9 mouse cellular contexts compared by ENCODE assay signal in the genomic region with DNA sequence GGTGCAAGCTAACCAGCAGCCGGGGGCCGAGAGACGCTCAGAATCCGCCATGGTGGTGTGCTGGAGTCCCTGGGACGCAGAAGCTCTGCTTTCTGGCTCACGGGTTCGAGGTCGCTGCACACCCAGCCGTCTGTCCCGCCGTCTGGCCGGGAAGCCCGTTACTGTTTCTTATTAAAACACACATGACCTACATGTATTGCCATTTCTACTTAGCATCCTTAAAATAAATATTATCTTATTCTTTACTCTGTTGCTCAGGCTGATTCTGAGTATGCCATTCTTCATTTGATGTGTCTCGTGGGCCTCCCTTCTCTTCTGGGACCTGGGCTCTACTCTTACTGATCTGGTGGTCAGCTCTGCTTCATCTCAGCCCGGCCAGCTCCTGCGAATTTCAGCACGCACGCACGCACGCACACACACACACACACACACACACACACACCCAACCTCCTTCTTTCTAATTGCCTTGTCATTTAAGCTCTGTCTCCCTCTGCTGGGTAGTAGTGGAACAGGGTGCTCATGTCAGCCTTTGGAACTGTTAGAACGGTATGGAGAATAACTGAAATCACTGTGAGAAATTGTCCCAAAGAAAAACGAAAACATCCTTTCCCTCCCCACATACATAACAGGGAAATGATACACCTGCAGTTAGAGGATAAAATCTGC. TPM values are rescaled to one million over a fixed set of nuclear protein-coding genes. Genes with fewer than 3 reads are reported as not detected.
A peak's percentile ranks its signal among the peaks of the same experiment; 100 is the strongest.
DNase-seq lines count a peak whose midpoint lies in the region; ATAC-seq and TF ChIP-seq lines count a peak whose summit lies in the region.
"Had no signal": no experiment of that assay in that cellular context is flagged by ENCODE, and none has a peak within 500 bp of the region (broad histone marks: within the 10 kb centered on the region; RNA-seq: fewer than 3 reads in every experiment).

TSS of gene Gm6169 (minus strand) at position 51 of the 666 bp plus-strand sequence.

- DNase-seq in heart, adult 2 months: no peak
- peak; percentile 84 for DNase-seq in R1 (ENCODE audit: low read depth, low spot score)
- DNase-seq in cerebellum, postnatal 10 days: peak; percentile 84 to 88
- peak; percentile 23 to 47 for DNase-seq in frontal cortex, postnatal 25 days (ENCODE audit: low spot score in 2 of 2)
- peak; percentile 64 for DNase-seq in layer of hippocampus, adult 9-11 months
- DNase-seq in stomach, postnatal 0 days (ENCODE audit: low spot score): peak; percentile 66

- no peaks in the 10 kb centered on the region for H3K27me3 ChIP-seq in heart, adult 2 months (ENCODE audit: control insufficient read depth, insufficient read depth, low read length)
- H3K27me3 ChIP-seq in heart, embryonic 12.5 days (replicated peaks): no peaks in the 10 kb centered on the region
- H3K27me3 ChIP-seq in stomach, postnatal 0 days (ENCODE audit: control insufficient read depth, insufficient read depth, low read length): no peaks in the 10 kb centered on the region
- H3K27me3 ChIP-seq: midbrain, embryonic 12.5 days had no signal

- no peaks in the 10 kb centered on the region for H3K4me1 ChIP-seq in heart, adult 2 months (ENCODE audit: control insufficient read depth, insufficient read depth, low read length)
- peaks cover 9% of the 10 kb centered on the region; the same call in 1 of the 2 replicates for H3K4me1 ChIP-seq in heart, embryonic 12.5 days (replicated peaks)
- no peaks in the 10 kb centered on the region for H3K4me1 ChIP-seq in stomach, postnatal 0 days (replicated peaks; ENCODE audit: control insufficient read depth, insufficient read depth)
- H3K4me1 ChIP-seq: midbrain, embryonic 12.5 days had no signal

- TF ChIP-seq EP300 in heart, adult 2 months (IDR thresholded peaks at IDR 0.05; ENCODE audit: insufficient read depth, low read depth, low read length): no peak
- no peak for TF ChIP-seq EP300 in stomach, postnatal 0 days (optimal IDR thresholded peaks at IDR 0.05)

- intact Hi-C loops in heart, adult 2 months (cut with DNase I): no loop called here

- TF ChIP-seq CTCF in heart, adult 2 months (IDR thresholded peaks at IDR 0.05): peak; percentile 61
- peak; percentile 94 for TF ChIP-seq CTCF in stomach, postnatal 0 days (IDR thresholded peaks at IDR 0.05; ENCODE audit: low read depth)

- H3K36me3 ChIP-seq in heart, adult 2 months (ENCODE audit: control insufficient read depth, insufficient read depth, low read length): no peaks in the 10 kb centered on the region
- H3K36me3 ChIP-seq in heart, embryonic 12.5 days: no peaks in the 10 kb centered on the region; the same call in 1 of the 2 replicates
- no peaks in the 10 kb centered on the region for H3K36me3 ChIP-seq in stomach, postnatal 0 days (ENCODE audit: control insufficient read depth, insufficient read depth, low read length)
- H3K36me3 ChIP-seq: midbrain, embryonic 12.5 days had no signal

- no peak within 1 kb of the TSS for H3K27ac ChIP-seq in heart, adult 2 months
- H3K27ac ChIP-seq in heart, embryonic 12.5 days (ENCODE audit: poor library complexity, severe bottlenecking): no peak within 1 kb of the TSS
- H3K27ac ChIP-seq in stomach, postnatal 0 days (replicated peaks): no peak within 1 kb of the TSS
- H3K27ac ChIP-seq: midbrain, embryonic 12.5 days had no signal

- no peaks in the 10 kb centered on the region for H3K9me3 ChIP-seq in heart, embryonic 12.5 days (replicated peaks)
- no peaks in the 10 kb centered on the region for H3K9me3 ChIP-seq in stomach, postnatal 0 days (ENCODE audit: control insufficient read depth, low read length)
- H3K9me3 ChIP-seq: midbrain, embryonic 12.5 days had no signal

- no peak for TF ChIP-seq POLR2A in heart, adult 2 months (IDR thresholded peaks at IDR 0.05; ENCODE audit: insufficient read depth, low read depth, low read length)

- H3K79me2 ChIP-seq in heart, adult 2 months (replicated peaks; ENCODE audit: control insufficient read depth, insufficient read depth, low read length): no peaks in the 10 kb centered on the region

- no peak within 1 kb of the TSS for H3K4me2 ChIP-seq in heart, embryonic 12.5 days
- H3K4me2 ChIP-seq in stomach, postnatal 0 days (replicated peaks; ENCODE audit: low read depth): no peak within 1 kb of the TSS
- H3K4me2 ChIP-seq: midbrain, embryonic 12.5 days had no signal

- no peak within 1 kb of the TSS for H3K9ac ChIP-seq in heart, adult 2 months (ENCODE audit: low read depth, low read length)
- no peak within 1 kb of the TSS for H3K9ac ChIP-seq in heart, embryonic 12.5 days
- H3K9ac ChIP-seq in stomach, postnatal 0 days (ENCODE audit: low read length): no peak within 1 kb of the TSS
- H3K9ac ChIP-seq: midbrain, embryonic 12.5 days had no signal

- 65% methylated on average over 22 of the region's 22 CpGs for whole genome bisulfite sequencing in heart, adult 2 months
- whole genome bisulfite sequencing in heart, embryonic 12.5 days: 78% methylated on average over 22 of the region's 22 CpGs
- 67% methylated on average over 22 of the region's 22 CpGs for WGBS in stomach, postnatal 0 days

- H3K4me3 ChIP-seq in heart, adult 2 months: no peak within 1 kb of the TSS
- no peak within 1 kb of the TSS for H3K4me3 ChIP-seq in heart, embryonic 12.5 days
- no peak within 1 kb of the TSS for H3K4me3 ChIP-seq in stomach, postnatal 0 days (ENCODE audit: low read depth, low read length)
- H3K4me3 ChIP-seq: midbrain, embryonic 12.5 days had no signal

- no peak for ATAC-seq in heart, embryonic 12.5 days (ENCODE audit: insufficient number of reproducible peaks, low FRiP score)
- peak; percentile 86 for ATAC-seq in megakaryocyte-erythroid progenitor cell, adult 5-6 weeks (replicated peaks; ENCODE audit: low FRiP score, low TSS enrichment, poor library complexity, severe bottlenecking)
- ATAC-seq in stomach, postnatal 0 days (ENCODE audit: low FRiP score, low TSS enrichment): no peak

RNA-seq across cellular contexts. Expression of gene Gm6169, which starts in this region (rescaled TPM):
- total RNA-seq in heart, adult 2 months (2021): 10 to 100 TPM in 1 of 2 experiments, not detected in 1; 10.7 TPM
- polyA plus RNA-seq in heart, adult 2 months (2012; rRNA removed): 1.2 and 2.5 TPM in 2 replicates
- polyA plus RNA-seq in heart, embryonic 12.5 days (2016; fragmentation: Nextera tagmentation; extraction: Ambion mirVana): 1.9 and 3.3 TPM in 2 replicates
- 0.46 and 2.0 TPM in 2 replicates for total RNA-seq in megakaryocyte-erythroid progenitor cell, adult 5-6 weeks (2014; fragmentation: Nextera tagmentation)
- 0.33 and 2.1 TPM in 2 replicates for total RNA-seq in megakaryocyte-erythroid progenitor cell, adult 5-6 weeks (2017)
- 8.5 and 10.2 TPM in 2 replicates for polyA plus RNA-seq in stomach, postnatal 0 days (2015; fragmentation: Nextera tagmentation; extraction: Ambion mirVana)

Comparison
In these comparisons a context has a peak if more than half of its experiments do, and no peak if none do; other contexts are left out.
1. DNase-seq: peak in R1 (single experiment), cerebellum, postnatal 10 days (2 of 2), frontal cortex, postnatal 25 days (2 of 2), layer of hippocampus, adult 9-11 months (single experiment) and stomach, postnatal 0 days (single experiment); none in heart, adult 2 months (0 of 2).